ENCODE assay signal across 8 mouse cellular contexts in genomic region chr11:65475302-65475701, GRCm38 (mm10).
DNase-seq lines count a peak whose midpoint lies in the region; ATAC-seq and TF ChIP-seq lines count a peak whose summit lies in the region.

No protein-coding gene starts in this region.

- peak; percentile 52 for DNase-seq in urinary bladder, postnatal 14 days (ENCODE audit: low spot score)
- DNase-seq in urinary bladder, adult 2 months (ENCODE audit: low spot score): no peak
- DNase-seq in frontal cortex, adult 2 months (ENCODE audit: extremely low spot score in 1 of 2, low spot score in 1 of 2): peak; percentile 77 to 85
- peak; percentile 28 to 84 for DNase-seq in left cerebral cortex, adult 8-10 months (ENCODE audit: low spot score in 2 of 2)
- peak; percentile 59 for DNase-seq in ovary, postnatal 14 days (ENCODE audit: low spot score)
- no peak for DNase-seq in spleen, postnatal 36 days (ENCODE audit: low spot score in 2 of 2)

- H3K4me2 ChIP-seq in intestine, postnatal 0 days (replicated peaks; ENCODE audit: low read depth): no peak overlapping the region

- 54% methylated on average over 12 of the region's 12 CpGs for WGBS in intestine, postnatal 0 days

- H3K4me3 ChIP-seq in intestine, postnatal 0 days (ENCODE audit: low read depth, low read length): no peak overlapping the region

- 0 out of 2 replicates have a peak, but pooled peaks cover 2% of the 10 kb centered on the region for H3K4me1 ChIP-seq in intestine, postnatal 0 days (replicated peaks; ENCODE audit: control insufficient read depth, insufficient read depth, low read length)

- H3K9me3 ChIP-seq in intestine, postnatal 0 days (ENCODE audit: control insufficient read depth): no peaks in the 10 kb centered on the region

- no peak for ATAC-seq in intestine, postnatal 0 days
- ATAC-seq in inflammation-experienced regulatory T-cells, adult 6 months: no peak

- H3K9ac ChIP-seq in intestine, postnatal 0 days (ENCODE audit: low read depth, low read length): no peak overlapping the region

- H3K27me3 ChIP-seq in intestine, postnatal 0 days (replicated peaks; ENCODE audit: control insufficient read depth, insufficient read depth, low read length): no peaks in the 10 kb centered on the region

- H3K27ac ChIP-seq in intestine, postnatal 0 days (ENCODE audit: low read depth, low read length): no peak overlapping the region

- no peaks in the 10 kb centered on the region for H3K36me3 ChIP-seq in intestine, postnatal 0 days (ENCODE audit: control insufficient read depth, insufficient read depth)

- TF ChIP-seq CTCF in intestine, postnatal 0 days (IDR thresholded peaks at IDR 0.05; ENCODE audit: low read depth): peak; percentile 24; the same call in 1 of the 2 replicates

Comparison
In these comparisons a context has a peak if more than half of its experiments do, and no peak if none do; other contexts are left out.
1. DNase-seq: peak in urinary bladder, postnatal 14 days (single experiment), frontal cortex, adult 2 months (2 of 2), left cerebral cortex, adult 8-10 months (2 of 2) and ovary, postnatal 14 days (single experiment); none in urinary bladder, adult 2 months (single experiment) and spleen, postnatal 36 days (0 of 2).